Mouse (Mus musculus): Measurements from ENCODE around the gene Otub2. TPM values are rescaled to one million over a fixed set of nuclear protein-coding genes. Genes with fewer than 3 reads are reported as not detected.

The Otub2 gene
- polyA plus RNA-seq, 1 experiment from 2014 or later: 7.2 TPM

DNA sequence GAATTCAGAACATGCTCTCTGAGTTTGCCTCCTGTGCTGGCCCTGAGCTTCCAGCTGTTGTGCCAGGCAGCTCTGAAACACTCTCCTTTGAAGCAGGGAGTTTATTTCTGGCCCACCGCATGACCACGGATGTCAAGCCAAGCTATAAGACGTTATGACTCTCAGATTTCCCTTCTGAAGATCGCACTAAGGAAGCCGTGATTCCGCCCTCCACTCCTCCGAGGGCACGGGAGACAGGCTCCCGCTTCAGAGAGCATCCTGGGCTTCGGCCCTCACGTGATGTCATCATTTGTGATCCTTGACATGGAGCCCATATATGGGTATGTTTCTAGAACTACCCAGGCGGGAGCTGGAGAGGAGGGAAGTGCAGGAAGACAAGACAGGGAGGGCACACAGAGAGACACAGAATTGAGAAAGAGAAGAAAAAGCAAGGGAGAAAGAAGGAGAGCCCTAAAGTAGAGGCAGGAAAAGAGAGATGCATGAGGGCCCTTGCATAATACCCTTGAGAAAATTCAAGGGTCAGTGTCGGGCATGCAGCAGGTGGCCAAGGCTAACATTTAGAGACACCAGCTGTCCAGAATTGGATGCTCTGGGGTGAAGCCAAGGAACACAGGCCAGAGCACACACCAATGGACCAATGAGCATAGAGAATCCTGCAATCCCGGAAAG is 32.6 kb upstream of the Otub2 start, which contains the start of gene Asb2:
Asb2 (minus strand) TSS at position 256 of the 669 bp plus-strand sequence.
- no peak within 1 kb of the TSS for H3K9ac ChIP-seq (ENCODE audit: low read length)

DNA sequence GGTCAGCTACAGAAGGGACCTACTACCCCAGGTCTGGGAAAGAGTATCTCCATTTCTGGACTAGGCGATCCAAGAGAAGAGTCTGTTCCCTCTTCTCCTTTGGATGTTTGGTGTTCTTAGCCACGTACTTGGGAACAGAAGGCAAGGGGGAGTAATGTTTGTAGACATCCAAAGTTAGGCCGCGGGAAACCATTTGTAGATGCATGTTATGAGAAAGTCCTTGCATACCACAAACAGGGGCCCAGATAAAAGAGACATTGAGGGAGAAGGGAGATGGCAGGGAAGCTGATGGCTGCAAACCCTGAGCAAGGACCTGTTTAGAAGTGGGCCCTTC is 32.1 kb upstream of the Otub2 start:
- no peaks in the 10 kb centered on the region for H3K36me3 ChIP-seq (ENCODE audit: control insufficient read depth, insufficient read depth, low read length)
- no peaks in the 10 kb centered on the region for H3K4me1 ChIP-seq (replicated peaks; ENCODE audit: control insufficient read depth, insufficient read depth, low read length)
- no peak for ATAC-seq (ENCODE audit: low read depth)
- WGBS: 85% methylated on average over 4 of the region's 4 CpGs
- no peak overlapping the region for H3K4me2 ChIP-seq (ENCODE audit: low read depth, low read length)
- no peak overlapping the region for H3K27ac ChIP-seq (ENCODE audit: low read length)
- no peak overlapping the region for H3K9ac ChIP-seq (ENCODE audit: low read length)
- H3K27me3 ChIP-seq (ENCODE audit: control insufficient read depth, insufficient read depth, low read depth, low read length): no peaks in the 10 kb centered on the region
- no peak overlapping the region for H3K4me3 ChIP-seq (ENCODE audit: low read length)
- no peaks in the 10 kb centered on the region for H3K9me3 ChIP-seq (ENCODE audit: control insufficient read depth, low read length)

More for the DNA sequence above, 32.6 kb upstream of the Otub2 start, which contains the start of gene Asb2:
- Histone ChIP-seq H3K27me3 (ENCODE audit: control insufficient read depth, insufficient read depth, low read depth, low read length) (no peaks in the 10 kb centered on the region), H3K4me3 (ENCODE audit: low read length) (no peak within 1 kb of the TSS), H3K4me2 (ENCODE audit: low read depth, low read length) (no peak within 1 kb of the TSS), H3K36me3 (ENCODE audit: control insufficient read depth, insufficient read depth, low read length) (no peaks in the 10 kb centered on the region), H3K4me1 (replicated peaks; ENCODE audit: control insufficient read depth, insufficient read depth, low read length) (no peaks in the 10 kb centered on the region), H3K9me3 (ENCODE audit: control insufficient read depth, low read length) (no peaks in the 10 kb centered on the region), H3K27ac (ENCODE audit: low read length) (no peak within 1 kb of the TSS)
- ATAC-seq (ENCODE audit: low read depth): 0 out of 2 replicates have a peak, but pooled peaks have one; percentile 32
- 41% methylated on average over 14 of the region's 14 CpGs for WGBS

DNA sequence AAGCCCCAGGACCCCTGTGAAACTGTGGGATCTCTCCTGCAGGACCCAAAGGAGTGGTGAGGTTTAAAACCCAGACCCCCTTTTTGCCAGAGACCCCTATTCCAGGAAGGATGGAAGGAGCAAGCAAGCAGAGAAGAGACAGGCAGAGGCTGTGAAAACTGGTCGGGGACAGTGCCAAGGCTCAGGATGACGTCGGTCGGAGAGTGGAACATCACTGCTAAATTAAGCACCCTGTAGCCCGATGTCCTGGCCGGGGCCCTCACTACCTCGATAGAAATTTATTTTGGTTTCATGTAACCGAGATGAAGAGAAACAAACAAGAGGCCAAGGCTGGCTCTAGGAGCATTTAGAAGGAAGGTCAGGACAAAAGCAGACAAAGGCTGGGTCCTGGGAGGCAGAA is 30.3 kb upstream of the Otub2 start:
- H3K9ac ChIP-seq (ENCODE audit: low read length): no peak overlapping the region
- no peaks in the 10 kb centered on the region for H3K9me3 ChIP-seq (ENCODE audit: control insufficient read depth, low read length)
- ATAC-seq (ENCODE audit: low read depth): no peak
- no peak overlapping the region for H3K4me2 ChIP-seq (ENCODE audit: low read depth, low read length)
- WGBS: 54% methylated on average over 8 of the region's 8 CpGs
- H3K27ac ChIP-seq (ENCODE audit: low read length): no peak overlapping the region
- no peaks in the 10 kb centered on the region for H3K4me1 ChIP-seq (replicated peaks; ENCODE audit: control insufficient read depth, insufficient read depth, low read length)
- H3K4me3 ChIP-seq (ENCODE audit: low read length): no peak overlapping the region
- H3K27me3 ChIP-seq (ENCODE audit: control insufficient read depth, insufficient read depth, low read depth, low read length): no peaks in the 10 kb centered on the region
- H3K36me3 ChIP-seq (ENCODE audit: control insufficient read depth, insufficient read depth, low read length): no peaks in the 10 kb centered on the region

DNA sequence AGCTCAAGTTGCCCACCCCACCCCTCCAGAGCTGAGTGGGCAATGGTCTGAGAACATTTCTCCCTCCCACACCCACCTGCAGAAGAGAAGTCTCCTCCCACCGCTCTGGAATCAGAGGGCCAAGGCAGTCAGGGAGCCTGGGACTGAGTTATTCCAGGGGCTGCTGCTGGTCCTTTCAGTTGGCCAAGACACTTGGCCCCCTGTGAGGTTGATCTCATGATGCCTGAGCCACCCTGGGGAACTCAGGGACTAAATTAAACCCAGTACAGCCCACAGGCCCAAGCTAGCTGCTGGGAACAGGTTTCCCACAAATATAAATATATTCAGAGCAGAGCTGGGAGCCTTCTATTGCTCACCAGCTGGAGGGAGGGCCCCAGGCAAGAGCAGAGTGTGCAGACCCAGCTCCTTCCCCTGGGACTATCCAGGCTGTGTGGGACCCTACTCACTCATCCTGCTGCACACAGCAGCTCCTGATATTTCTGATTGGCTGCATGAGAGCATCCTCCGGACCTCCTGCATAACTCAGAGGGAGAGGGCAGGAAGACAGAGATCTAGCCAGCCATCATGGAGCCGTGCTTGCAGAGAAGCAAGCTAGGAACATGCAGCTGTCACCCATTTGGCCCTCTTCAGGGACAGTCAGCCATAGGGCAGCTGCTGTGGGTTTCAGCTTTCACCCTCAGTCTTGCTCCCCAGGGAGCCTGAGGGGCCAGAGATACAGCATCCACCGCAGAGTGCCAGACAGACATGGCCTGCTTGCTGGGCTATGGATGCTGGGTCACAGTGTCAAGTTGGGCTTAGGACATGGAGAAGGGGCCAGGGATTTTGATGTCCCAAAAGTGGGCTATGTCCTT is 29.3 kb upstream of the Otub2 start:
- Histone ChIP-seq H3K36me3 (ENCODE audit: control insufficient read depth, insufficient read depth, low read length) (no peaks in the 10 kb centered on the region), H3K27me3 (ENCODE audit: control insufficient read depth, insufficient read depth, low read depth, low read length) (no peaks in the 10 kb centered on the region), H3K4me3 (ENCODE audit: low read length) (no peak overlapping the region), H3K27ac (ENCODE audit: low read length) (no peak overlapping the region), H3K9ac (ENCODE audit: low read length) (no peak overlapping the region), H3K4me1 (replicated peaks; ENCODE audit: control insufficient read depth, insufficient read depth, low read length) (no peaks in the 10 kb centered on the region), H3K4me2 (ENCODE audit: low read depth, low read length) (no peak overlapping the region), H3K9me3 (ENCODE audit: control insufficient read depth, low read length) (no peaks in the 10 kb centered on the region)
- no peak for ATAC-seq (ENCODE audit: low read depth)
- 40% methylated on average over 4 of the region's 4 CpGs for WGBS

DNA sequence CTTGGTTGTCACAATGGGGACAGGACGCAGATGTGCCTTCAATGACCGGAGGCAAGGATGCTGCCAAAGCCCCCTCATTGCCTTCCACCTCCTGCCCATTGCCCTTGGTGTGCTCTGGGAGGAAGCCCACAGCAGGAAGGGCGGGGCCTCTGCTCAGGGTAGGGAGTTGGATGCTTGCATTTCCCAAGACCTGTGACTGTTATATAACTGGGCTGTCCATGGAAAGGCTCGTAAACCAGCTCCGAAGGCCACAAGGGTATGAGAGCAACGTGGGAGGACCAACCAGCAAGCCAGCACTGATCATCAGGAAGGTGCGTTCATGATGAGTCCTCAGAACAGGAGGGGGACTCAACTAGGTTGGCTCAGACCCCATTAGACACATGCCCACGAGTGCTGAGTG is 27.7 kb upstream of the Otub2 start:
- H3K27me3 ChIP-seq (ENCODE audit: control insufficient read depth, insufficient read depth, low read depth, low read length): no peaks in the 10 kb centered on the region
- ATAC-seq (ENCODE audit: low read depth): no peak
- H3K4me1 ChIP-seq (replicated peaks; ENCODE audit: control insufficient read depth, insufficient read depth, low read length): no peaks in the 10 kb centered on the region
- H3K36me3 ChIP-seq (ENCODE audit: control insufficient read depth, insufficient read depth, low read length): no peaks in the 10 kb centered on the region
- WGBS: 76% methylated on average over 8 of the region's 8 CpGs
- H3K9me3 ChIP-seq (ENCODE audit: control insufficient read depth, low read length): no peaks in the 10 kb centered on the region
- H3K4me2 ChIP-seq (ENCODE audit: low read depth, low read length): no peak overlapping the region
- H3K4me3 ChIP-seq (ENCODE audit: low read length): no peak overlapping the region
- H3K9ac ChIP-seq (ENCODE audit: low read length): no peak overlapping the region
- H3K27ac ChIP-seq (ENCODE audit: low read length): no peak overlapping the region

DNA sequence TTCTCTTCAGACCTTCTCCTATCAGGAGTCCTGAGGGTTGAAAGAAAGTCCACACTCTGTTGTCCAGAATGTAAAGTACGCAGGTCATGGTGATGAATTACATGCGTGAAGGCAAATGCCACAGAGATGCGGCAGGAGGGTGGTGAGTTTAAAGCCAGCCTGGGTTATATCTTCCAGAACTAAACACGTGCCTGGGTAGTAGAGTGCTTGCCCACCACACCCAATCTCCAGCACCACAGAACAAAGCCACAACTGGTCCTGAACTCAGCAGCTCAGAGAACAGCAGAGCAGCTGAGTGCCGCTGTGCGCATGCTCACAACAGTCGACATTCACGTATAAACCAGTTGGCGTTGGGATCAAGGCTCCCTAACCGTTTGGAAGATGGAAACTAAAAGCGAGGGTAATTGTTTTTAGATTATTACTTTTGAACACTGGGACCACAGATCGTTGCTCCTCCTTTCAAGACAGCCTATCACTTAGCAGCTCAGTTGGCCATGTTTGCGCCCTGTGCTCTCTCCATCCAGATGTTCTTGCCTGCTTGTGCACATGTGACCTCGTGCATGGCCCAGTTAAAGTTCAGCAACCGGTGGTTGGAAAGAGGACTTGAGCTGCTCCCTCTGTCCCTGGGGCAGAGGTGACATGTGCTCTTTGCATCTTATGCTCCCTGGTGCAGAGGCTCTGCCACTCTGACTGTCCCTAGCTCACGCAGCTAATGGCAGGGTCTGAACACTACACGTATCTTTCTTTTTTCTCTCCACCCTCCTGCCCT is 26.8 kb upstream of the Otub2 start:
- no peak overlapping the region for H3K27ac ChIP-seq (ENCODE audit: low read length)
- no peak for ATAC-seq (ENCODE audit: low read depth)
- H3K9ac ChIP-seq (ENCODE audit: low read length): no peak overlapping the region
- no peaks in the 10 kb centered on the region for H3K9me3 ChIP-seq (ENCODE audit: control insufficient read depth, low read length)
- no peaks in the 10 kb centered on the region for H3K36me3 ChIP-seq (ENCODE audit: control insufficient read depth, insufficient read depth, low read length)
- H3K4me1 ChIP-seq (replicated peaks; ENCODE audit: control insufficient read depth, insufficient read depth, low read length): no peaks in the 10 kb centered on the region
- H3K4me3 ChIP-seq (ENCODE audit: low read length): no peak overlapping the region
- no peak overlapping the region for H3K4me2 ChIP-seq (ENCODE audit: low read depth, low read length)
- H3K27me3 ChIP-seq (ENCODE audit: control insufficient read depth, insufficient read depth, low read depth, low read length): no peaks in the 10 kb centered on the region
- 76% methylated on average over 17 of the region's 17 CpGs for WGBS

DNA sequence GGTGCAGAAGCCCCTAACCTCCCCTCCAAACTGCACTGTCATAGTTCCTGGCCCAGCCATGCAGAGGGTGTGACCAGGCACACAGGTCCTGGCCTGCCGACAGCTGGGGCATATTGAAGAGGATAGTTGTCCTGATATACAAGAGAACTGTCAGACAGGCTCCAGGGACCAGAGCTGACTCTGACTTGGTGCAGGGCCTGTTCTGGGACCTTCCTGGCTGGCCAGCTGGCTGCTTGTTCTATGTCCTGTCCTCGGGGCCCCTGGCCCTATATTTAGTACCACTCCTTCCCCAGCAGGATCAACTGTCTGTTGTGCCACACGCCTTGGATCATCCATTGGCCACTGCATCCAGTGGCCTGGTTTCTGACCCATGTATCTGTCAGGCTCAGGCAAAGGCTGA is 26.1 kb upstream of the Otub2 start:
- H3K27ac ChIP-seq (ENCODE audit: low read length): no peak overlapping the region
- WGBS: 76% methylated on average over 3 of the region's 3 CpGs
- no peak overlapping the region for H3K4me3 ChIP-seq (ENCODE audit: low read length)
- no peak overlapping the region for H3K4me2 ChIP-seq (ENCODE audit: low read depth, low read length)
- H3K9me3 ChIP-seq (ENCODE audit: control insufficient read depth, low read length): no peaks in the 10 kb centered on the region
- H3K4me1 ChIP-seq (replicated peaks; ENCODE audit: control insufficient read depth, insufficient read depth, low read length): no peaks in the 10 kb centered on the region
- H3K27me3 ChIP-seq (ENCODE audit: control insufficient read depth, insufficient read depth, low read depth, low read length): no peaks in the 10 kb centered on the region
- ATAC-seq (ENCODE audit: low read depth): no peak
- no peak overlapping the region for H3K9ac ChIP-seq (ENCODE audit: low read length)
- H3K36me3 ChIP-seq (ENCODE audit: control insufficient read depth, insufficient read depth, low read length): no peaks in the 10 kb centered on the region

DNA sequence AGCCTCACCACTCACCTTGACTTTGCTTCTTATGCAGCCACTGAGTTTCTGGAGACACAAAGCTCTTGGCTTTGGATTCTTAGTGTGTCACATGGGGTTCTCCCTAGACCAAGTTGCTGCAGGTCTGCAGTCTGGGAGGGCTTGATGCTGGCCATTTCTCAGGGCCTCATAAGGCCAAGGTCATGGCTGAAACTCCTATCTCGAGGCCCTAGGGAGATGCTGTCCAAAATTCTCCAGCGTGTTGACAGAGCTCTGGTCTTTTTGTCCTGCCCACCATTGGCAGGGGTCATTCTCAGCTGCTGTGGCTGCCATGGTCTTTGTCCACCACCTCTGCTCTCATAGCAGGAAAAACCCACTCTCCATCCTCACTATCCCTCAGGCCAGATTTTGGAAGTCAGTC is 21.3 kb upstream of the Otub2 start:
- Histone ChIP-seq H3K4me2 (ENCODE audit: low read depth, low read length) (no peak overlapping the region), H3K36me3 (ENCODE audit: control insufficient read depth, insufficient read depth, low read length) (no peaks in the 10 kb centered on the region), H3K9ac (ENCODE audit: low read length) (no peak overlapping the region), H3K4me1 (replicated peaks; ENCODE audit: control insufficient read depth, insufficient read depth, low read length) (no peaks in the 10 kb centered on the region), H3K9me3 (ENCODE audit: control insufficient read depth, low read length) (no peaks in the 10 kb centered on the region), H3K4me3 (ENCODE audit: low read length) (no peak overlapping the region), H3K27me3 (ENCODE audit: control insufficient read depth, insufficient read depth, low read depth, low read length) (no peaks in the 10 kb centered on the region), H3K27ac (ENCODE audit: low read length) (no peak overlapping the region)
- 67% methylated on average over 2 of the region's 2 CpGs for WGBS
- no peak for ATAC-seq (ENCODE audit: low read depth)
